Mouse (Mus musculus) stomach, embryonic 15.5 days (tissue): Measurements from ENCODE around the gene Pdgfb. TPM values are rescaled to one million over a fixed set of nuclear protein-coding genes. Genes with fewer than 3 reads are reported as not detected.

Experiments used
- ATAC-seq: fragments of 200-750 bp; cut with Nextera tagmentation; 2 replicates; pipeline ENCODE4 v1.8.0; 2017; ENCODE audit warnings: low read depth, moderate number of reproducible peaks, moderate TSS enrichment; ENCODE audit not compliant: insufficient read depth, low FRiP score
- H3K27ac ChIP-seq: fragments of 300-500 bp; sonication (generic); 2 replicates; pipeline ENCODE4 v1.5.1; 2015; ENCODE audit warnings: mild to moderate bottlenecking, inconsistent platforms
- H3K27me3 ChIP-seq: fragments of 300-500 bp; sonication (generic); replicated peaks from 2 replicates; pipeline ENCODE4 v1.6.1; 2015; ENCODE audit warnings: inconsistent platforms
- H3K36me3 ChIP-seq: fragments of 300-500 bp; sonication (generic); 2 replicates; pipeline ENCODE4 v1.6.1; 2015; ENCODE audit warnings: inconsistent platforms
- H3K4me1 ChIP-seq: fragments of 300-500 bp; sonication (generic); 2 replicates; pipeline ENCODE4 v1.6.1; 2015; ENCODE audit warnings: inconsistent platforms
- H3K4me2 ChIP-seq: fragments of 300-500 bp; sonication (generic); 2 replicates; pipeline ENCODE4 v1.6.1; 2015; ENCODE audit warnings: mild to moderate bottlenecking, inconsistent platforms
- H3K4me3 ChIP-seq: fragments of 300-500 bp; sonication (generic); replicated peaks from 2 replicates; pipeline ENCODE4 v1.5.1; 2015; ENCODE audit warnings: inconsistent platforms
- H3K9ac ChIP-seq: fragments of 300-500 bp; sonication (generic); 2 replicates; pipeline ENCODE4 v1.6.1; 2015; ENCODE audit warnings: inconsistent platforms
- H3K9me3 ChIP-seq: fragments of 300-500 bp; sonication (generic); 2 replicates; pipeline ENCODE4 v1.6.1; 2016; ENCODE audit warnings: inconsistent platforms
- WGBS: fragments of 180-500 bp; shearing (Covaris S2); methylation state at CpG from one replicate; pipeline ENCODE4 v1.1.7; 2015; 5-methylcytosine and 5-hydroxymethylcytosine counted together
- polyA plus RNA-seq: library from polyadenylated mRNA; unstranded; fragments of >200 nt; fragmentation: Nextera tagmentation; extraction: Ambion mirVana; gene quantifications from 2 replicates; pipeline ENCODE4 v1.2.1, GENCODE M21; 2015

The Pdgfb gene
- polyA plus RNA-seq, 1 experiment from 2014 or later, result 4.7 TPM

DNA sequence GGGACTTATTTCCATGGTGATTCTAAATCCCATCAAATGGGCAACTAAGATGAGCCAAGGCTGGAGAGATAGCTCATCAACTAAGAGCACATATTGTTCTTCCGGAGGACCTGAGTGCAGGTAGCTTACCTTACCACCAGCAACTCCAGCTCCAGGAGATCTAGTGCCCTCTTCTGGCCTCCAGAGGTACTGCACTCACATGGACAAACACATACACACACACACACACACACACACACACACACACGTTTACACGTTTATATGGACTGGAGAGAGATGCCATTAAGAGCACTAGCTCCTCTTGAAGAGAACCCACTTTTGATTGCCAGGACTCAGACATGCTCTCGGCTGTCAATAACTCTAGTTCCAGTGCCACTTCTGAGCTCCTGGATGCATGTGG lies 16.4 kb upstream of the Pdgfb start:
- Histone ChIP-seq H3K4me3 (no peak overlapping the region), H3K4me2 (no peak overlapping the region), H3K36me3 (no peaks in the 10 kb centered on the region), H3K27me3 (no peaks in the 10 kb centered on the region), H3K27ac (no peak overlapping the region), H3K4me1 (no peaks in the 10 kb centered on the region), H3K9ac (no peak overlapping the region), H3K9me3 (no peaks in the 10 kb centered on the region)
- no peak for ATAC-seq
- WGBS, result 89% methylated on average over 4 of the region's 4 CpGs

DNA sequence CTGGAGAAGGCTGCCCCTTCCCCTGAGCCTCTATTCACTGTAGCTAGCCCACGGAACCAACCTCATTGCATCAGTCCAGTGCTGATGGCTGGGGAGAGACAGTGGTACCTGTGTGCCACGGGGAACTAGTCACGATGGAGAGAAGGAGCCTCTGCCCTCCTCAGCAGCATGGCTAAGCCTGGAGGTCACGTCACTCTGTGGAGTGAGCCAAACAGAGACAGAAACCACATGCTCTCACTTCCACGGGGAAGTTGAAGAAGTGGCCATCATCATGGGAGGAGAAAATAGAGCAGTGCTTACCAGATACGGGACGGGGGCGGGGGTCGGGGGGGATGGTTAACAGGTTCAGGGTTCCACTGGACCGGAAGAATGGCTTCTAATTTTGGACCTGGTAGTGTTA lies 15.6 kb upstream of the Pdgfb start:
- WGBS, result 83% methylated on average over 10 of the region's 10 CpGs
- Histone ChIP-seq H3K9me3 (no peaks in the 10 kb centered on the region), H3K27me3 (no peaks in the 10 kb centered on the region), H3K4me3 (no peak overlapping the region), H3K36me3 (no peaks in the 10 kb centered on the region), H3K4me2 (no peak overlapping the region), H3K9ac (no peak overlapping the region), H3K4me1 (0 out of 2 replicates have a peak, but pooled peaks cover 4% of the 10 kb centered on the region), H3K27ac (no peak overlapping the region)
- ATAC-seq, result no peak

DNA sequence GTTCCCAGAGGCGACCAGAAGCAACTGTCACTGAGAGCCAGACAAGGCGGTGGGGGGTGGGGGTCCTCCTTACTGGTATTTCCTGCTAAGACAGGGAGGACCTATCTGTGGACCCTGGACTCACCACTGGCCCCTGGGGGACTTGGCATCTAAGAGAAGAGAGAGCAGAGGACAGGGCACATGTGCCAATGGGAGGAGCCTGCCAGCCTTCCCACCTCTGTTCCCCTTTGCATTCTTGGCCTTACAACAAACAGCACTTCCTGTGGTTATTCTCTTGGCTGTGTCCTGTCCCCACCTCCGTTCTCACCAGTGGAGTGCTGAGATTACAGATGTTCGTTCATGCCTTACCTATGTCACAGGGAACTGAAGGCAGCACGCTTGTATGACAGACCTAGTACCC lies 14.1 kb upstream of the Pdgfb start:
- ATAC-seq, result no peak
- H3K4me3 ChIP-seq, result no peak overlapping the region
- no peaks in the 10 kb centered on the region for H3K9me3 ChIP-seq
- no peaks in the 10 kb centered on the region for H3K27me3 ChIP-seq
- H3K9ac ChIP-seq, result no peak overlapping the region
- H3K4me2 ChIP-seq, result no peak overlapping the region
- 78% methylated on average over 5 of the region's 5 CpGs for WGBS
- H3K27ac ChIP-seq, result no peak overlapping the region
- no peaks in the 10 kb centered on the region for H3K36me3 ChIP-seq
- H3K4me1 ChIP-seq, result peaks cover 15% of the 10 kb centered on the region; the same call in 1 of the 2 replicates

DNA sequence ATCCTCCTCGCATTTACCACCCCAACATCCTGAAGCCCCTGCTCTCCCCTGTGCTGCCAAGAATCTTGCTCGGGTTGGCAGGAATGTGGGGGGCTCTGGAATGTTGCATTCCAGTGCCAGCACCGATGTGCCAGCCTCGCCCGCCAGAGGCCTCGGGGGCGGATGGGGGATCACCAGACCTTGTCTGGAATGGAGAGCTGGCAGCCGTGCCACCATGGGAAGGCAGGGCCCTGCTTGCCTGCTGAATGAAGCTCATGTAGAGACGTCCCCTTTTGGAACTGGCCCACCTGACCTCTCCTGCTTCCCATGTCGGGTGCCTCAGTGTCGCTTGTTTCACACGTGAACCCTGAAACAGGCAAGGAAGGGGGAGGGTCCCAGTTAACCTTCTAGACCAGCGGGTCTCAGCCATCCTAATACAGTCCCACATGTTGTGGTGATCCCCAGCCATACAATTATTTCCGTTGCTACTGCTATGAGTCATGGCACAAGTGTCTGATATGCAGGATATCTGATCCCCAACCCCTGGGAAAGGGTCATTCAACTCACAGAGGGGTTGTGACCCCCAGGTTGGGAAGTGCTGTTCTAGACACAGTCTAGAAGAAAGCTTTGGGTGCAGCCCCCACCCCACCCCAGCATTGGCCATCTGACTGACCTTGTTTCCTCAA lies 12.0 kb upstream of the Pdgfb start:
- no peaks in the 10 kb centered on the region for H3K27me3 ChIP-seq
- no peak overlapping the region for H3K4me2 ChIP-seq
- H3K27ac ChIP-seq, result no peak overlapping the region
- ATAC-seq, result no peak
- no peak overlapping the region for H3K4me3 ChIP-seq
- no peak overlapping the region for H3K9ac ChIP-seq
- H3K9me3 ChIP-seq, result no peaks in the 10 kb centered on the region
- H3K4me1 ChIP-seq, result peaks cover 16% of the 10 kb centered on the region; the same call in 1 of the 2 replicates
- 69% methylated on average over 14 of the region's 14 CpGs for WGBS
- no peaks in the 10 kb centered on the region for H3K36me3 ChIP-seq

DNA sequence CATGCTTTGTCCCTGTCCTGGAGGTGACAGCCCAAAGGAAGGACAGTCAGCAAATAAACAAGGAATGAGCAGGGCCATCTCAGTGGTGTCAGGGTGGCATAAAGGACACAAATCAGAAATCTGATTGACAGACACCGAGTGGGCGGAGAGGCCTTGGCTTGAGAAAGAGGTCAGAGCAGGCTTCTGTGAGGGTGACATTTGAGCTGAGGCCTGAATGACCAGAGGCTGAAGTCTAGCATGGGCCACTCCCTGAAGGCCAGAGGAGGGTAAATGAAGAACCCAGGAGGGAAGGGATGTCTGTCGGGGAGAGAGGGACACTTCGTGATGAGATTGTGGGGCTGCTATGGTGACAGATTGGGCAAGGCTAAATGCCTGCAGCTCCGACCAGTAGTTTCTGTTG lies 11.3 kb upstream of the Pdgfb start:
- ATAC-seq, result no peak
- Histone ChIP-seq H3K9me3 (no peaks in the 10 kb centered on the region), H3K4me1 (peaks cover 16% of the 10 kb centered on the region; the same call in 1 of the 2 replicates), H3K4me3 (no peak overlapping the region), H3K27ac (no peak overlapping the region), H3K27me3 (no peaks in the 10 kb centered on the region), H3K4me2 (no peak overlapping the region), H3K36me3 (no peaks in the 10 kb centered on the region), H3K9ac (no peak overlapping the region)
- 79% methylated on average over 5 of the region's 5 CpGs for WGBS

DNA sequence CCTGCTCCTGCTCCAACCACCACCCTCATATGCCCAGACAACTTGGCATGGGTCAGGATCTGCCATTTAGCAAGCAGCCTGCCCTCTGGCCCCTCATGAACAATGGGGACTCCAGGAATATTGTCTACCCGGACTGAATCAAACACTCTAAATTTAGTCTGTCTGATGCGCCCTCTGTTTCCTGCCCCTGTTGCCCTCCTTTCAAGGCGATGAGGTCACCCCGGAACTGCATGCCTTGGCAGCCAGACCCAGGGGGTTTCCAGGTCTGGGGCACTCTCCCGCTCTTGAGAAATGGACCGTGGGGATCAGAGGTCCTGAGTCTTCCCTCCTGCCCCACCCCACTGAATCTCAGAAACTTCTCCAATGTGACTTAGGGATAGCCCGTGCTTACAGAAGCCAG lies 10.8 kb upstream of the Pdgfb start:
- Histone ChIP-seq H3K4me1 (peaks cover 16% of the 10 kb centered on the region; the same call in 1 of the 2 replicates), H3K4me3 (no peak overlapping the region), H3K4me2 (no peak overlapping the region), H3K36me3 (no peaks in the 10 kb centered on the region), H3K27ac (no peak overlapping the region), H3K9me3 (no peaks in the 10 kb centered on the region), H3K9ac (no peak overlapping the region), H3K27me3 (no peaks in the 10 kb centered on the region)
- no peak for ATAC-seq
- WGBS, result 64% methylated on average over 7 of the region's 7 CpGs

DNA sequence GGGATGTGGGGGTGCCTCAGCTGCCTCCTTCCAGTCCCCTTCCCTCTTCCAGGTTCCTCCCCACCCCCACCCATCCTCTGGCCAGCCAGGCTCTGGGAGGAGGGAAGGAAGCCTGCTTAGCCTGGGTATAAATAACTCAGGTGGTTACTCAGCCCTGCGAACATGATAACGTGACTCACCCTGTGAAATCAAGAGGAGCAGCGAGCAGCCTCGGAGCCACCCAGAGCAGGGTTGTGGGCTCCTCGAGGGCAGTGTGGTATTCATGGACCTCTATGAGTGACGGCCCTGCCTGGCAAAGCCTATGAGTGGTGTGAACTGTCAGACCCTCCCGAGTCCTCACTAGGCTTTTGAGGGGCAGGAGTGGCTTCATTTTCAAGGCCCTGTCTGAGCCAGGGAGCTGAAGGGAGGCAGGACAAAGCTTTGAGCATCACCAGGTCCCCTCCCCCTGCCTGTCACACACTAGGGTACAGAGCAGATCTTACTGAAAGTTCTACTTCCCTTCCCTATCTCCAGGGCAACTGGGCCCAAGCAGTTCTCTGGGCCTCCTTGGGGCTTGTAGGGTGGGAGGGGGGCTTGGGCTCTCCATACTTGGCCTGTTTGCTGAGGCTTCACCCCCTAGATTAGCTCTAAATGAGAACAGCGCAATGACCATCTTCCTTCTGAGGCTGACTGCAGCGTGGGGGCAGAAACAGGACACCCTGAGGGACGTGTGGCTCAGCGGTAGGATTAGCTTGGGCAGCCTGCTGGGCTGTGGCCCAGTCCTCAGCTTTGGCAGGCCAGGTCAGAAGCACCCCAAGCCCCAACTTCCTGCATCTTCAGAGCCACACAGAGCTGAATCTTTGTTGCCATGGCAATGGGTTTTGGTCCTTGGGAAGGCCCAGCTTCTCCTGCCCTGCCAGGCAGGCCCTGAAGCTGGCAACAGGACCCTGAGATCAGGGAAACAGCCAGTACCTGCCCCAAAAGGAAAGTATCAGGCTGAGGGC lies 9.8 kb upstream of the Pdgfb start:
- Histone ChIP-seq H3K27me3 (no peaks in the 10 kb centered on the region), H3K9ac (no peak overlapping the region), H3K4me3 (no peak overlapping the region), H3K4me2 (no peak overlapping the region), H3K36me3 (no peaks in the 10 kb centered on the region), H3K9me3 (no peaks in the 10 kb centered on the region), H3K4me1 (peaks cover 16% of the 10 kb centered on the region; the same call in 1 of the 2 replicates), H3K27ac (0 out of 2 replicates have a peak overlapping the region, but pooled peaks have one; percentile 0)
- peak; percentile 20; the same call in 1 of the 2 replicates for ATAC-seq
- 48% methylated on average over 11 of the region's 11 CpGs for WGBS

DNA sequence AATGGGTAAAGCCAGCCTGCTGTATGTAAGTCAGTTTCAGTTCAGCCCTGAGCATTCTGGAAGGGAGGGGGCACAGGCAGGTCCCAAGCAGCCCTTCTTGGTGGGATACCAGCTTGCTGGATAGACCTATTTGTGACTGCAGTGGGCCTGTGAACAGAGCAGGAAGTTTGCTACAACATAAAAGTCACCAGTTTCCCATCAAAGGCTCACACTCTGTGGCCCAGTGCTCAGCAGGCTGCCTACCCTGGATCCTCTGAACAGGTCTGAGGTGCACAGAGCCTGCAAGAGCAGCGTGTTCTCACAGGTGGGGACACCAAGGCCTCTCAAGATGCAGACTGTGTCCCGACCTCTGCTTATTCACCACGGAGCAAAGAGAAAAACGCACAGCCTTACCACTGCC lies 5.7 kb upstream of the Pdgfb start:
- H3K27ac ChIP-seq, result no peak overlapping the region
- no peak overlapping the region for H3K4me2 ChIP-seq
- 49% methylated on average over 4 of the region's 4 CpGs for WGBS
- no peak overlapping the region for H3K4me3 ChIP-seq
- H3K36me3 ChIP-seq, result no peaks in the 10 kb centered on the region
- no peaks in the 10 kb centered on the region for H3K9me3 ChIP-seq
- H3K27me3 ChIP-seq, result peaks cover 7% of the 10 kb centered on the region
- no peak overlapping the region for H3K9ac ChIP-seq
- ATAC-seq, result no peak
- H3K4me1 ChIP-seq, result peaks cover 13% of the 10 kb centered on the region; the same call in 1 of the 2 replicates

DNA sequence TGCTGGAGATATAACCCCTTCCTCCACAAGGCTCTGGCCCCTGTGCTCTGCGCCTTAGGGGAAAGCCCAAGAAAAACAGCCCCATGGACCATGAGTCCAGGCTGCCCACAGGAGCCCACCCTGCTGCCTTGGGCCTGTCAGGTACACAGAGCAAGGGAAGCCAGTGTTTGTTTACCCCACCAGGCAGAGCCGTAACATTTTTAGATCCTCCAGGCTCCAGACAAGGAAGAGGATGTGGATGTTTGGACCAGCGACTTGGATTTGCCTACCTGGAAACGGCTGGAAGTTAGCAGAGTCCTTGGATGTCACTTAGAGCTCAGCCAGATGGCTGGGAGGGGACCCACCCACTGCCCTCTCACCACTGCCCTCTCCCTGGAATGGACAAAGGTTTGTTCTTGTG lies 4.8 kb upstream of the Pdgfb start:
- H3K4me1 ChIP-seq, result peaks cover 11% of the 10 kb centered on the region
- no peak overlapping the region for H3K9ac ChIP-seq
- H3K4me3 ChIP-seq, result no peak overlapping the region
- H3K9me3 ChIP-seq, result no peaks in the 10 kb centered on the region
- WGBS, result 47% methylated on average over 4 of the region's 4 CpGs
- peaks cover 15% of the 10 kb centered on the region for H3K27me3 ChIP-seq
- no peaks in the 10 kb centered on the region for H3K36me3 ChIP-seq
- H3K4me2 ChIP-seq, result no peak overlapping the region
- no peak overlapping the region for H3K27ac ChIP-seq
- ATAC-seq, result no peak

DNA sequence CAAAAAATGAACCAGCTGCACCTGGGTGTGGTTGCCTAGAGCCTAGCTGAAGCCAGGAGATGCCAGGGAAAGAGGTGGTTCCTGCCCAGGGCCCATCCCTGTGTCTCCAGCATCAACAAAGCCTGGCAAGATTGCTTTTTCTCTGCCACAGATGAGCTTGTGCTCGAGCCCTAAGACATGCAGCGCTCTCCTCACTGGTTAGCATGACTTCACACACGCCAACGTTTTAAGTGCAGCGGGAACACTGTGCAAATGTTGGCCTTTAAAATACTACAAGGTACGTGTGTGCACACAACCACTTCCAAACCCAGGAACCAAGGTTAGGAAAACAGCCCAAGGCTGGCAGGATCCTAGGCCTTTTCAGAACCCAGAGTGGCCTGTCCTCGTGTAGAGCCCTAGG lies 4.4 kb upstream of the Pdgfb start:
- no peak overlapping the region for H3K9ac ChIP-seq
- no peaks in the 10 kb centered on the region for H3K36me3 ChIP-seq
- H3K27me3 ChIP-seq, result peaks cover 19% of the 10 kb centered on the region
- H3K27ac ChIP-seq, result no peak overlapping the region
- H3K4me3 ChIP-seq, result no peak overlapping the region
- no peak for ATAC-seq
- H3K4me1 ChIP-seq, result peaks cover 12% of the 10 kb centered on the region
- WGBS, result 85% methylated on average over 7 of the region's 7 CpGs
- no peak overlapping the region for H3K4me2 ChIP-seq
- no peaks in the 10 kb centered on the region for H3K9me3 ChIP-seq

DNA sequence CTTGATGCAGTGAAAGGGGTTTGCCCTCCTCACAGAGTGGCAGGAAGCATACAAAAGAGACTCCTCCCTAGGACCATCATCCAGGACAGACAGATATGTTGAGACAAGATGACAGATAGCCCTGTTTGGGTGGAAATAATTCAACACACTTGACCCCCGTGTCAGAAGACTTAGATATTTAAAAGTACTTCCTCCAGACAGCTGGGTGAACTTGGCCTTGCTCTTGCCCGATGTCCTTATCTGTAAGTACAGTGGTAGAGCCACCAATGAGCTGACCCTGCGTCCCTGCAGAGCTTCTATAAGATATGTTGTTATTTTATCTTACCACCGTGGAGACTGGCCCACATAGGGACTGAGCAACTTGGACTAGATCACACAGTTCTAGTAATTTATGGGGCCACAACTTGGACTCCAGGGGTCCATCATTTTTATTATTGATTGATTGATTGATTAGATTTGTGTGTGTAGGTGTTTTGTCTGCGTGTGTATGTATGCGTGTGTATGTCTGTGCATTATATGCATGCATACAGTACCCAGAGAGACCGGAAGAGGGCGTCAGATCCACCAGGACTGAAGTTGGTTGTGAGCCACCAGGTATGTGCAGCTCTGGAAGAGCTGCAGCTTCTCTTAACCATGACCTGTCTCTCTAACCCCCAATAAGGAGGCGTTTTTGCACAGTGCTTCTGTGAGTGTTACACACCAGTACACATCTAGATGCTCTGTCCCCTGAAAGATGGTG lies 2.0 kb upstream of the Pdgfb start:
- Histone ChIP-seq H3K27me3 (peaks cover 44% of the 10 kb centered on the region), H3K4me2 (no peak overlapping the region), H3K36me3 (no peaks in the 10 kb centered on the region), H3K9ac (no peak overlapping the region), H3K4me1 (peaks cover 21% of the 10 kb centered on the region), H3K4me3 (no peak overlapping the region), H3K27ac (no peak overlapping the region), H3K9me3 (no peaks in the 10 kb centered on the region)
- no peak for ATAC-seq
- 78% methylated on average over 9 of the region's 9 CpGs for WGBS
